Mouse (Mus musculus) myocyte (in vitro differentiated cells): Measurements from ENCODE around the gene Xrcc3.

ENCODE experiments used
- CEBPB ChIP-seq: IDR thresholded peaks from 2 replicates; pipeline ENCODE4 v1.6.1; 2011; ENCODE audit warnings: mild to moderate bottlenecking, moderate library complexity; ENCODE audit not compliant: poor library complexity, insufficient read depth, severe bottlenecking
- E2F4 ChIP-seq: IDR thresholded peaks from one replicate; pipeline ENCODE4 v1.6.1; 2011; ENCODE audit warnings: mild to moderate bottlenecking, control low read depth, moderate library complexity; ENCODE audit not compliant: insufficient read depth
- MAX ChIP-seq: IDR thresholded peaks from one replicate; pipeline ENCODE4 v1.6.1; 2011; ENCODE audit warnings: low read depth, mild to moderate bottlenecking, control low read depth
- MYOD1 ChIP-seq, 3 experiments: IDR thresholded peaks; one replicate each; pipeline ENCODE4 v1.6.1; 2011; ENCODE audit warnings: control low read depth in 2 of 3, low read depth in 2 of 3, mild to moderate bottlenecking in 2 of 3, moderate library complexity in 1 of 3; ENCODE audit not compliant: insufficient read length in 2 of 3, control insufficient read depth in 1 of 3
- MYOG ChIP-seq, 3 experiments: IDR thresholded peaks; one replicate each; pipeline ENCODE4 v1.6.1; 2011; ENCODE audit warnings: control low read depth in 2 of 3, low read depth in 2 of 3, mild to moderate bottlenecking in 2 of 3; ENCODE audit not compliant: insufficient read length in 2 of 3, control insufficient read depth in 1 of 3, insufficient read depth in 1 of 3
- POLR2A ChIP-seq: IDR thresholded peaks from one replicate; pipeline ENCODE4 v1.6.1; 2011; ENCODE audit warnings: low read depth, mild to moderate bottlenecking, control low read depth, moderate library complexity; ENCODE audit not compliant: insufficient read length
- POLR2AphosphoS2 ChIP-seq: IDR thresholded peaks from one replicate; pipeline ENCODE4 v1.6.1; 2011; ENCODE audit warnings: low read depth, control low read depth; ENCODE audit not compliant: insufficient read length
- REST ChIP-seq: IDR thresholded peaks from one replicate; pipeline ENCODE4 v1.6.1; 2011; ENCODE audit warnings: mild to moderate bottlenecking, control low read depth, moderate library complexity; ENCODE audit not compliant: insufficient read depth, insufficient read length
- SRF ChIP-seq: IDR thresholded peaks from one replicate; pipeline ENCODE4 v1.6.1; 2011; ENCODE audit warnings: low read depth; ENCODE audit not compliant: control insufficient read depth, insufficient read length
- TCF12 ChIP-seq: IDR thresholded peaks from one replicate; pipeline ENCODE4 v1.6.1; 2011; ENCODE audit warnings: mild to moderate bottlenecking, control low read depth; ENCODE audit not compliant: poor library complexity, insufficient read depth, severe bottlenecking
- TCF3 ChIP-seq: IDR thresholded peaks from one replicate; pipeline ENCODE4 v1.6.1; 2011; ENCODE audit warnings: low read depth, control low read depth; ENCODE audit not compliant: insufficient read length
- USF1 ChIP-seq: IDR thresholded peaks from one replicate; pipeline ENCODE4 v1.6.1; 2011; ENCODE audit warnings: low read depth, mild to moderate bottlenecking, control low read depth, moderate library complexity

- TF ChIP-seq POLR2A (no peak), E2F4 (no peak), TCF12 (no peak), MAX (no peak), MYOG (IDR thresholded peaks at IDR 0.05; ENCODE audit: control insufficient read depth in 1 of 3, insufficient read depth in 1 of 3, insufficient read length in 2 of 3, low read depth in 2 of 3) (no peak), TCF3 (no peak), REST (no peak), CEBPB (no peak), POLR2AphosphoS2 (no peak), USF1 (no peak), MYOD1 (IDR thresholded peaks at IDR 0.05; ENCODE audit: control insufficient read depth in 1 of 3, insufficient read length in 2 of 3, low read depth in 2 of 3) (no peak), SRF (no peak)
Observed at GRCm38 (mm10) chr12:111787015-111787414, 26.7 kb downstream of the Xrcc3 start.
